Mouse (Mus musculus) spleen, postnatal 10 days (tissue): ENCODE results near the gene Crhr2.

Experiments used
- DNase-seq, 2 experiments: peaks; one replicate each; pipeline ENCODE4 v3.0.0; 2021 to 2022; ENCODE audit warnings: low spot score in 2 of 2

Gene Crhr2

GRCm38 (mm10) chr6:55123056-55123455 is 9.8 kb downstream of the Crhr2 start:
- no peak for DNase-seq

- DNase-seq: no peak
Observed at GRCm38 (mm10) chr6:55117325-55118109, 15.3 kb downstream of the Crhr2 start.

- peak in 1 of 2 experiments; percentile 40 for DNase-seq
Observed at GRCm38 (mm10) chr6:55108358-55108757, 24.5 kb downstream of the Crhr2 start.

- DNase-seq: no peak
Observed at GRCm38 (mm10) chr6:55098603-55099002, 34.2 kb downstream of the Crhr2 start.

GRCm38 (mm10) chr6:55098030-55098429 is 34.8 kb downstream of the Crhr2 start:
- no peak for DNase-seq

- DNase-seq: no peak
Observed at GRCm38 (mm10) chr6:55093431-55094146, 39.2 kb downstream of the Crhr2 start.

- no peak for DNase-seq
Observed at GRCm38 (mm10) chr6:55091396-55091795, 41.4 kb downstream of the Crhr2 start.

GRCm38 (mm10) chr6:55090639-55091038 is 42.2 kb downstream of the Crhr2 start:
- peak in 1 of 2 experiments; percentile 25 for DNase-seq

GRCm38 (mm10) chr6:55087355-55087754 is 45.5 kb downstream of the Crhr2 start:
- no peak for DNase-seq

- no peak for DNase-seq
Observed at GRCm38 (mm10) chr6:55082261-55083051, 50.4 kb downstream of the Crhr2 start.

- DNase-seq: no peak
Observed at GRCm38 (mm10) chr6:55081379-55081778, 51.4 kb downstream of the Crhr2 start.

- no peak for DNase-seq
Observed at GRCm38 (mm10) chr6:55076561-55077255, 56.1 kb downstream of the Crhr2 start.

- DNase-seq: no peak
Observed at GRCm38 (mm10) chr6:55065903-55066302, 66.9 kb downstream of the Crhr2 start.

GRCm38 (mm10) chr6:55064477-55064827 is 68.4 kb downstream of the Crhr2 start:
- no peak for DNase-seq

- DNase-seq: no peak
Observed at GRCm38 (mm10) chr6:55063793-55064476, 68.9 kb downstream of the Crhr2 start.

- no peak for DNase-seq
Observed at GRCm38 (mm10) chr6:55062200-55062599, 70.6 kb downstream of the Crhr2 start.

GRCm38 (mm10) chr6:55061328-55061727 is 71.5 kb downstream of the Crhr2 start:
- DNase-seq: no peak

GRCm38 (mm10) chr6:55060241-55060825 is 72.5 kb downstream of the Crhr2 start:
- DNase-seq: no peak

- no peak for DNase-seq
Observed at GRCm38 (mm10) chr6:55057427-55057826, 75.4 kb downstream of the Crhr2 start.

GRCm38 (mm10) chr6:55054491-55054890 is 78.3 kb downstream of the Crhr2 start:
- DNase-seq: no peak

GRCm38 (mm10) chr6:55049186-55049585 is 83.6 kb downstream of the Crhr2 start:
- DNase-seq: no peak
